Mouse (Mus musculus) kidney, embryonic 16.5 days (tissue): ENCODE measurements around the gene Ptpn5. TPM values are rescaled to one million over a fixed set of nuclear protein-coding genes. Genes with fewer than 3 reads are reported as not detected.

Source experiments
- ATAC-seq: fragments of 200-750 bp; cut with Nextera tagmentation; 2 replicates; pipeline ENCODE4 v1.8.0; 2017; ENCODE audit warnings: moderate TSS enrichment; ENCODE audit not compliant: low FRiP score, low TSS enrichment
- H3K27ac ChIP-seq: fragments of 300-500 bp; sonication (generic); 2 replicates; pipeline ENCODE4 v1.5.1; 2014; ENCODE audit warnings: low read length
- H3K27me3 ChIP-seq: fragments of 300-500 bp; sonication (generic); 2 replicates; pipeline ENCODE4 v1.6.1; 2014; ENCODE audit warnings: low read length, control low read depth, mixed read lengths; ENCODE audit not compliant: insufficient read depth
- H3K36me3 ChIP-seq: fragments of 300-500 bp; sonication (generic); 2 replicates; pipeline ENCODE4 v1.6.1; 2014; ENCODE audit warnings: low read length, control low read depth, mixed read lengths; ENCODE audit not compliant: insufficient read depth
- H3K4me1 ChIP-seq: fragments of 300-500 bp; sonication (generic); 2 replicates; pipeline ENCODE4 v1.6.1; 2014; ENCODE audit warnings: low read length, control low read depth, mixed read lengths; ENCODE audit not compliant: insufficient read depth
- H3K4me2 ChIP-seq: fragments of 300-500 bp; sonication (generic); replicated peaks from 2 replicates; pipeline ENCODE4 v1.6.1; 2014; ENCODE audit warnings: low read depth, low read length
- H3K4me3 ChIP-seq: fragments of 300-500 bp; sonication (generic); 2 replicates; pipeline ENCODE4 v1.5.1; 2014; ENCODE audit warnings: mild to moderate bottlenecking, low read length
- H3K9ac ChIP-seq: fragments of 300-500 bp; sonication (generic); replicated peaks from 2 replicates; pipeline ENCODE4 v1.6.1; 2014; ENCODE audit warnings: low read length
- H3K9me3 ChIP-seq: fragments of 300-500 bp; sonication (generic); 2 replicates; pipeline ENCODE4 v1.6.1; 2016; ENCODE audit warnings: low read length, control low read depth
- WGBS: fragments of 180-500 bp; shearing (Covaris S2); extraction: QIAGEN DNeasy Blood & Tissue Kit; methylation state at CpG from one replicate; pipeline ENCODE4 v1.1.7; 2014; 5-methylcytosine and 5-hydroxymethylcytosine counted together
- polyA plus RNA-seq: library from polyadenylated mRNA; unstranded; fragments of >200 nt; fragmentation: Nextera tagmentation; extraction: Ambion mirVana; gene quantifications from 2 replicates; pipeline ENCODE4 v1.2.1, GENCODE M21; 2015

Ptpn5 gene
- polyA plus RNA-seq, 1 experiment from 2014 or later: 0.90 TPM

DNA sequence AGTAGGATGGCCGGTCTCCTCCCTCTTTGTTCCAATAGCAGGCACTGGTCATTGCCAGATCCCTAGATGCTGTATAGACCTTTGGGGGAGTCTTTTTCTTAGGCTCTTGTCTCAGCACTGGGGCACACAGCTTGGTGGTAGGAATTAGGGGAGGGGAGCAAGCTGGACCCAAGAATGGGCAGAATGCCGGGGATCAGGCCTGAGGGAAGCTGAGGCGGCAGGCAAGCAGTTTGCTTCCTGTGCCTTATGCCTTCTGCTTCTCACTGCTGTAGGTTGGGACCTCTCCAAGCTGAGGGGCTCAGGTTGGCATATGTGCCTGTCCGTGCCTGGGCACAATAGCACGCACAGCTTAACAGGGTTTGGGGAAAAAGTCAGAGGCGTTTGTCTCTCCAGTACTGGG, 57.3 kb downstream of the Ptpn5 start:
- no peak overlapping the region for H3K9ac ChIP-seq
- no peak overlapping the region for H3K4me3 ChIP-seq
- no peaks in the 10 kb centered on the region for H3K9me3 ChIP-seq
- H3K4me2 ChIP-seq: no peak overlapping the region
- ATAC-seq: no peak
- H3K36me3 ChIP-seq: no peaks in the 10 kb centered on the region
- peaks cover 32% of the 10 kb centered on the region for H3K4me1 ChIP-seq
- 93% methylated on average over 6 of the region's 6 CpGs for WGBS
- H3K27ac ChIP-seq: no peak overlapping the region
- no peaks in the 10 kb centered on the region for H3K27me3 ChIP-seq

DNA sequence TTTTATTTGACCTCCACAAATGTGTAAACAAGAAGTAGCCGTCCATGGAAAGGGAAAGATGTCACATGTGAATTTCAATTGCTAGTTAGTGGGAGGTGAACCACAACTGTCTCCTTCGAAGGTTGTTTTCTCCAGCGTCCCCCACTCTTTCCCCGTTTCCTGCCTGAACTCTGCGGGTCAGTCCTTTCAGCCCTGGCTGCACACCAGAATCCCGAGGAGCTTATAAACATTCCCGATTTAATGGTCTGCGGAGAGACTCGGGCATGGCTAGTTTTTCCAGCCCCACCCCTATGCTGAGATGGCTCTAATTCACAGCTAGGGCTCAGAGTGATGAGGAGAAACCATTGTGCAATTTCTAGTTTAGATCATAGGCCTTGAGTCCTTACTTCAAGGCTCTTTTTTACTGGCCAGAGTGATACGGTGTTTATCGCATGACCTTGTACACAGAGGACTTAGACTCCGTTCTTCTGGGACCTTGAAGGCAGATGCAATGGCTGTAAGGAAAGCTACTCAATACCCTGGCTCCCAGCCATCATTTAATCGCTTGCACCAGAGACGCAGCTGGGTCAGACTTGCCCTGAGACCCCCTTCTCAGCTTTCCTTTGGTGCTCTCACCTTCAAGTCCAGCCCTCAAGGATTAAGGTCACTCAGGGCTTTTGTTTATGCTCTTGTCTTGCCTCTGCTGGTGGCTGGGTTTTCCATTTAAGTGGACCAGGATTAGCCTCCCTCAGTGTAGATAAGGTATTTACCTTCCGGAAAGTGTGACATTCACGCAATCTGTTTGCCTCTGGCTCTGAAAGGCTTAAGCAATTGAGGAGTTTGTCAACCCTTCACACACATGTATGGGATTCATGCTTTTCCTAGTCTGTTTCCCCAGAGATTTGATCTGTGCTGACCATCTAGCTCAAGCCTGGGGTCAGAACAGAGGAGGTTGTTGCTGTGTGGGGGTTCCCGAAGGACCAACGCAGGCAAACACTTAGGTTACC, 59.7 kb downstream of the Ptpn5 start:
- Histone ChIP-seq H3K27ac (peak overlapping the region; percentile 86), H3K9me3 (no peaks in the 10 kb centered on the region), H3K4me2 (0 out of 2 replicates have a peak overlapping the region, but pooled peaks have one; percentile 7), H3K36me3 (no peaks in the 10 kb centered on the region), H3K27me3 (no peaks in the 10 kb centered on the region), H3K9ac (peak overlapping the region; percentile 11; the same call in 1 of the 2 replicates), H3K4me3 (no peak overlapping the region), H3K4me1 (peaks cover 25% of the 10 kb centered on the region)
- ATAC-seq: peak; percentile 83
- 18% methylated on average over 18 of the region's 18 CpGs for WGBS

DNA sequence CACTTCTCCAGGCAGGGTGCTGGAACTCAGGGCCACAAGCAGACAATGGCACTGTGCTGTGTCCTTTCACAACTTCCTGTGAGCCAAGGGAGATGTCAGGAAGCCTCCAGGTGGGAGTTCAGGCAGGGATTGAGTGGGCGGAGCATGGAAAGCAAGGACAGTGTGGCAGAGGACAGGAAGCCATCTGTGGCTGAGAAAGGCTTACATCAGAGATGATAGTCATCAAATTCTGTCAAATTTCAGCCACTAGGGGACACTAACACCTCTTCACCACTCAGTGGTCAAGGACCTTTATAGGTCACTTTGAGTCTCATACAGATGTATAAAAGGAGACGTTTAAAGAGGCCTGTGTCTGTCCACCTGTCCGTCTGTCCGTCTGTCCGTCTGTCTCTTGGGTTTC, 60.9 kb downstream of the Ptpn5 start:
- 68% methylated on average over 5 of the region's 5 CpGs for WGBS

DNA sequence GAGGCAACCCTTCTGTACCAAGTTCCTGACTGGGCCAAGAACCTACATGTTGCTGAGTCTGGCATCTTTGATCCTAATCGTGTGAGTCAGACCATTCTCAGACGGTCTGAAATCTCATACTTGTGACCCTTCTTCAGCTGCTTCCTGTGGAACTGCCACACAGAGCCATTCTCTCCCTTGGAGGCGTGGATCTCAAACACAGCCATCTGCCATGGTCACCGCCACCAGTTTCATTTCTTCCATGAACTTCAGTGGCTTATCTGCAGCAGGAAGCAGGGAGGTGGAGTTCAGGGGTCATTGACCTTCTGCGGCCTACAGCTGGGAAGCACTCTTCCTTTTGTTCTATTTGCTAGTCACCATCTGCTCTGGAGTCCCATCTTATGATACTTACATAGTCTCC, 65.6 kb downstream of the Ptpn5 start:
- Histone ChIP-seq H3K27ac (no peak overlapping the region), H3K36me3 (no peaks in the 10 kb centered on the region), H3K4me3 (no peak overlapping the region), H3K27me3 (no peaks in the 10 kb centered on the region), H3K9ac (no peak overlapping the region), H3K4me2 (no peak overlapping the region), H3K9me3 (no peaks in the 10 kb centered on the region), H3K4me1 (peaks cover 7% of the 10 kb centered on the region)
- WGBS: 52% methylated on average over 5 of the region's 5 CpGs
- ATAC-seq: no peak

More for the DNA sequence above, 60.9 kb downstream of the Ptpn5 start:
- no peak overlapping the region for H3K4me3 ChIP-seq
- peak overlapping the region; percentile 86; the same call in 1 of the 2 replicates for H3K27ac ChIP-seq
- no peak overlapping the region for H3K9ac ChIP-seq
- no peaks in the 10 kb centered on the region for H3K9me3 ChIP-seq
- no peak overlapping the region for H3K4me2 ChIP-seq
- H3K4me1 ChIP-seq: peaks cover 25% of the 10 kb centered on the region
- no peaks in the 10 kb centered on the region for H3K36me3 ChIP-seq
- ATAC-seq: 0 out of 2 replicates have a peak, but pooled peaks have one; percentile 4
- H3K27me3 ChIP-seq: no peaks in the 10 kb centered on the region

DNA sequence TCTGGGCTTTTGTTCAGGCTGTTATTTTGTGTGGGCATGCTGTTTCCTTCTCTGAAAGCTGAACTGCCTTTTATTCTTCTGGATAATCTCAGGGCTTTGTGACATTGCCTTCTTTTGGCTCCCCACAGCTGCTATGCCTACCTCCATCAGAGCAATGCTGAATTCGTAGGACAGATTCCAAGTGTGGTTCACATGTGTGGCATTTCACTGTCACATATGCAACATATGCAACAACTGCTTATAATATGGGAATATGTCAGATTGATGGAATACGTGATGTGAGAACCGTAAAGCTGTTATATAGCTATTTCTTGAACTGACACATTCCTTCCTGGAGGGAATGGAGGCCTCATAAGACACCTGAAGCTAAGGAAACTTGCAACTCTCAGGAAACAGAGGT, 66.5 kb downstream of the Ptpn5 start:
- 82% methylated on average over 3 of the region's 3 CpGs for WGBS
- ATAC-seq: no peak
- no peak overlapping the region for H3K27ac ChIP-seq
- H3K9ac ChIP-seq: no peak overlapping the region
- no peak overlapping the region for H3K4me3 ChIP-seq
- H3K27me3 ChIP-seq: no peaks in the 10 kb centered on the region
- H3K4me1 ChIP-seq: no peaks in the 10 kb centered on the region; the same call in 1 of the 2 replicates
- no peaks in the 10 kb centered on the region for H3K36me3 ChIP-seq
- H3K9me3 ChIP-seq: no peaks in the 10 kb centered on the region
- no peak overlapping the region for H3K4me2 ChIP-seq

DNA sequence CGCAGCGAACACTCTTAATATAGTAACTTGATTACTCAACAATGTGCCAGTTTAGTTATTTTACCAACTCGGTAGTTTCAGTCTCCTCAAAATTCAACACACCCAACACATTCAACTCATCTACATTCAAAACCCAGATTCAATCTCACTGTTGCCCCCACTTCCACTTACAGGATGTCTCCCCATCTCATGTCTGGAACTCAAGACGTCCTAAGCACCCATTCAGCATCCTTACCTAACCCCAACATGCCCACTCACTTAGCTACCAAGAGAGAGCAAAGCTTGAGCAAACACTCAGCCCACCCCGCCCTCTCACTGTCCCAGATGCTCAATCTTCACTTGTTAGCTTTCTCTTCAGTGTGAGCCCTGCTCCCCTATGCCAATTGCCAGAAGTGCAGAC, 71.9 kb downstream of the Ptpn5 start:
- no peak for ATAC-seq
- no peaks in the 10 kb centered on the region for H3K36me3 ChIP-seq

DNA sequence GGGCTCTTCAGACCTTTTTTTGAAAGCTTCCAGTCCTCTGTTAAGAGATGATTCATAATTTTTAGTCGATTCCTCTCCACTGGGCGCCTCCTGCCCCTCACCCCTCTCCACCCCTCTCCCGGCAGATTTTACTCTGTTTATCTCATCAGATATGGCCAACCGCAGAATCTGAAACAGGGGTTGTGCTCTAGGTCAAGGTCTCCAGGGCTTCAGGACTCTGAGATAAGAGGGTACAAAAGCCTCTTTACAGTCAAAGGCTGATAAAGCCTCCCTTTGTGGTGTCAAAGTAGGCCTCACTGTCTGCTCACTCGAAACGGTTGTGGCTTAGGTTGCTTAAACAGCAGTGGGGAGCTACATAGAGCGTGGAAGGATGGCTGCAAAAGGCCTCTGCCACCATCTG, 74.1 kb downstream of the Ptpn5 start:
- Histone ChIP-seq H3K9ac (no peak overlapping the region), H3K9me3 (no peaks in the 10 kb centered on the region), H3K27me3 (no peaks in the 10 kb centered on the region), H3K4me3 (no peak overlapping the region), H3K4me2 (no peak overlapping the region), H3K36me3 (no peaks in the 10 kb centered on the region), H3K27ac (no peak overlapping the region), H3K4me1 (no peaks in the 10 kb centered on the region)
- no peak for ATAC-seq
- 73% methylated on average over 7 of the region's 7 CpGs for WGBS

More for the DNA sequence above, 71.9 kb downstream of the Ptpn5 start:
- H3K9me3 ChIP-seq: no peaks in the 10 kb centered on the region
- no peaks in the 10 kb centered on the region for H3K27me3 ChIP-seq
- H3K4me2 ChIP-seq: no peak overlapping the region
- H3K27ac ChIP-seq: no peak overlapping the region
- no peak overlapping the region for H3K9ac ChIP-seq
- H3K4me3 ChIP-seq: no peak overlapping the region
- H3K4me1 ChIP-seq: no peaks in the 10 kb centered on the region
- WGBS: 90% methylated on average over 5 of the region's 5 CpGs

DNA sequence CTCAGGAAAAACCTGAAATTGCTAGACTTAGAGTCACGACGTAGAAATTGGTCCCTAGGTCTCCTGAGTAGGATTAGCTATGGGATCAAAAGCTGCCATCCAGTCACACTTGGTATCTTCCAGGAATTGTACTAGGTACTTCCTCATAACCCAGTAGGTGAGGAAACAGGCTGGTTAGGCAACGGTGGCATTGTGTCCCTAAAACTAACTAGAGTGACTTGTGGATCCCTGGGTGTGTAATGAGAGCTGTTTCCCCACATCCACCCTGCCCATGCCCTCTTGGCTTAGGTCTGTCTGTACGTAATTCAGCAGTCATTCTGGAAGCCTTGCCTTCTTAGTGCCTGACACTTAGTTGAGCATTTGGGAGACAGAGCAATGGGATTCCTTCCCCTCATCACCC, 77.2 kb downstream of the Ptpn5 start:
- no peak for ATAC-seq
- H3K9ac ChIP-seq: no peak overlapping the region
- H3K9me3 ChIP-seq: no peaks in the 10 kb centered on the region
- no peak overlapping the region for H3K27ac ChIP-seq
- no peak overlapping the region for H3K4me2 ChIP-seq
- 85% methylated on average over 4 of the region's 4 CpGs for WGBS
- H3K4me3 ChIP-seq: no peak overlapping the region
- H3K27me3 ChIP-seq: no peaks in the 10 kb centered on the region
- H3K36me3 ChIP-seq: peaks cover 3% of the 10 kb centered on the region; the same call in 1 of the 2 replicates
- H3K4me1 ChIP-seq: peaks cover 21% of the 10 kb centered on the region

DNA sequence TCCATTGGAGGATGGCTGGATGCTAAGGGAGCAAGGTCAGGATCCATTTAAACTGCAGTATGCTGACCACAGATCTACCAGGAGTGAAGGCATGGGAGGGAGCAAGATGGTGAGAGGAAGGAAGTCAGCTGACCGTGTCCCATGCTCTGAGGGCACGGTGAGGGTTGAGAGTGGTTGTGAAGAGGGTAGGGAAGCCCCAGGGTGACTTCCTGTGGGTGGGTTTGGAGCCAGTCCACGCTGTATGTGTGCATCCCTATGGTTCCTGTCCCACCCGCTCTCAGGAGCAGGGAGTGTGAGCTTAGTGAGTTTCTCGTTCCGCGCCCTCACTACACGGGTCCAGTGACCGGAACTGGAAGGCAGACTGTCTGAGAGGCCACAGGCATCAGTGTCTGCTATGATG, 77.7 kb downstream of the Ptpn5 start:
- Histone ChIP-seq H3K4me2 (no peak overlapping the region), H3K27me3 (no peaks in the 10 kb centered on the region), H3K9me3 (no peaks in the 10 kb centered on the region), H3K4me1 (peaks cover 25% of the 10 kb centered on the region), H3K27ac (no peak overlapping the region), H3K36me3 (peaks cover 3% of the 10 kb centered on the region; the same call in 1 of the 2 replicates), H3K9ac (no peak overlapping the region), H3K4me3 (no peak overlapping the region)
- ATAC-seq: no peak
- WGBS: 75% methylated on average over 9 of the region's 9 CpGs

DNA sequence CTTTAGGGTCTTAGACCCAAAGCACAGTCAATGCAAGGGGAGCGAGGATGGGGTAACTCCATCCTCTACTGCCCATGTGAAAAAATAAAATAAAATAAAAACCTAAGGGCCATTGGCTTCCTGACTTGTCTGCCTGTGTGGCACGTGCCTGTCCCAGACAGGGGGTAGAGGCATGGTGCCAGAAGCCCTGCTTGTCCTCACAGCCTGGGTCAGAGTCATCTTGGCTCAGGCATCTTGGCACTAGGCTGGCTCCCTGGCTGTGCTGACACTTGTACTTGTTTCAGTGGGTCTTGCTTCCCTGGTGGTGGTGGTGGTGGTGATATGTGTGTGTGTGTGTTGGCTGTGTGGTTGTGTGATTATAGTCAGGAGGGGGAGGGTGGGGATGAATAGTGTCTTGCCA, 78.8 kb downstream of the Ptpn5 start:
- H3K4me3 ChIP-seq: no peak overlapping the region
- peaks cover 29% of the 10 kb centered on the region for H3K4me1 ChIP-seq
- no peak for ATAC-seq
- 70% methylated on average over 2 of the region's 2 CpGs for WGBS
- H3K36me3 ChIP-seq: peaks cover 3% of the 10 kb centered on the region; the same call in 1 of the 2 replicates
- H3K9me3 ChIP-seq: no peaks in the 10 kb centered on the region
- no peaks in the 10 kb centered on the region for H3K27me3 ChIP-seq
- no peak overlapping the region for H3K27ac ChIP-seq
- H3K4me2 ChIP-seq: no peak overlapping the region
- H3K9ac ChIP-seq: no peak overlapping the region
